Mouse (Mus musculus): ENCODE results near the gene Krt7.
A peak's percentile ranks its signal among the peaks of the same experiment; 100 is the strongest.

The Krt7 gene

DNA sequence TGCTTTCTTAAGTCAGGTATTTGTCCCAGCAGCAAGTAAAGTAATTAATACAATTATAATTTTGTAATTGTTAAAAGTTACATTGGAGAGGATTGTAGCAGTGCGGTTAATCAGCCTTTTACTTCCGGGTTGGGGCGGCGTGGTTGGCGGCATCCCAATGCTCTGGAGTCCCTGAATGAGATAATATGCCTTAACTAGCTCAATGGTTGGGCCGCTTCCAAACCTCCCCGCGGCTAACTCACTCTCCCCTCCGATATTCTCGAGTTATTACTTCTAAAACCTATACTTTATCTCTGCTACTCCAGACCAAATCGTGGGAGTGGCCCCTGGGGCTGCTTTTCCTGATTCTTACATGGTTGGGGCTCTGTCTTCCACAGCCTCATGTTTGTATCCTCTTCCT lies 35.7 kb downstream of the Krt7 start:
- no peak for DNase-seq (ENCODE audit: low spot score)

DNA sequence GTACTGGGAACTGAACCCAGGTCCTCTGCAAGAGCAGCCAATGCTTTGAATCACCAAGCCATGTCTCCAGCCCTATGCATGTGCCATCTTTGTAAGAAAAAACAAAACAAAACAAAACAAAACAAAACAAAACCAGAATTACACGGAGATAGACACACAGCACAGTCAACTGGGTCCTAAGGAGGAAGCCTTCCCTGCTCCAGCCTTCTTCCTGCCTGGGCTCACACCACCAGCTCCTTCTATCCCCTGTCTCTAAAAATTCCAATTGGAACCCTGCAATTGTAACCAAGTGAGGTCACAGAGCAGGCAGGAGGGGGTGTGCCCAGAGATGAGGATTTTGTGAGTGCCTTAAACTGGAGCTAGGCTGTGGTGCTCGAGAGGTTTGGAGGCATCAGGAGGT lies 36.6 kb downstream of the Krt7 start, which contains the start of gene Krt88:
Krt88 (plus strand) TSS at position 301 of the 400 bp plus-strand sequence.
- DNase-seq (ENCODE audit: low spot score) = no peak

DNA sequence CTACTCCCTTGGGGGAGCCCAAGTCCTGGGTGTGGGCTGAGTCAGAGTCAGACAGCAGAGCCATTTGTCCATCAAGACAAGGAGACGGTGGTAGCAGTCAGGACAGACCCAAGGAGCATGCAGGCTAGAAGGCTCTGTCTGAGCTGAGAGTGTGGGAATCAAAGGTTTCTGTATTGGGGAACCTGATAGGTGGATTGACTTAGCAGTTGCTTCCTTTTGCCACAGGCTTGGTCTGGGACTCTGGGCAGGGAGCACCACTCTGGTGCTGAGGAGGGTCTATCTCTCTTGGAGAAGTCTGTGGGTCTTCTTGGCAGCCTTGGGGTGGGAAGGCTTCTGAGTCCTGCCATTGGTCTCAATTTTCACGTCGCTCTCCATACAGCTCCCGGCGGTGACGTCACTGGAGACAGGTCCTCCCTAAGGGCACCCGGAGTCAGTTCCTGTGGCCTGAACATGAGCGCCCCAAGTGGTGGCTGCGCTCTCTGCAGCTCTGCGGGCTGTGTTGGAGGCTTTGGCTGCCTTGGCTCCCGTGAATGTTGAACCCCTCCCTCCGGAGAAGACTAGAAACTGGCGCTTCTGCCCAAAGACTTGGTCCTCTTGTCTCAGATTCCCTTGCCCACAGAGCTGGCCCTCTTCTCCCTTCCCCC lies 42.4 kb downstream of the Krt7 start:
- peak; percentile 6 for DNase-seq (ENCODE audit: low spot score)

DNA sequence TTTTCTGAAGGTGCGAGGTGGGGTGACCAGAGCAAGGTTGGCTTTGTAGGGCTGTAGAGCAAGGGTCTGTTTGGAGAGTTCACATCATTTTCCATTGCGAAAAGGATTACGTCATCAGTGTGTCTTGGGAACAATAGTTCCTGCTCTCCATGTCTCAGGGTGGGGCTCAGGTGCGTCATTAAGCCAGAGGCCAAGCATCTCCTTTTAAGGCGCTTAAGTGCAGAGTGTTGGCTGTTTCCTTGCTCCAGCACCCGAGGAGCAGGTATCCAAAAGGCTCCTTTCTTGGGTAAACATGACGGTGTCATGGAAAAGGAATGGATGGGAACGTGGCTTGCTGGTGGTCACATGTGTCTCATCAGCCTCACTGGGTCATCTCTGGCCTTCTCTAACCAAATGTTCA lies 43.9 kb downstream of the Krt7 start:
- DNase-seq (ENCODE audit: low spot score) = no peak

DNA sequence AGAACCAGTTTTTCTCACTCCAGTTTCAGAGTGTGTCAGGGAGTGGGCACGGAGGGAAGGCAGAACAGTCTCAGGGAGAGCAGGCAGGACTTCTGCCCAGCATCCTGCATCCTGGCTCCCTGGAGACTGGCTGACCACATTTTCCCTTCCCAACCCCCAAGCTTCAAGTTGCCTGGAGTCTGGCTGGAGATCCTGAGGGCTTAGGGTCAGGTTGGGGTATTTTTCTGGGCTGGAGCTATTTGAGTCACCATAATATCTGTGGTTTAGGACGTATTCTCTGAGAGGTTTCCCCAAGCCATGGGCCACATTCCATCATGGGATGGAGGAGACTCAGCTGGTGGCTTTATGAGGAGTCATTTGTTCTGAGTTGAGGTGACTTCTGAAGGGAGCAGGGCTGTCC lies 44.4 kb downstream of the Krt7 start:
- no peak for DNase-seq (ENCODE audit: low spot score)

DNA sequence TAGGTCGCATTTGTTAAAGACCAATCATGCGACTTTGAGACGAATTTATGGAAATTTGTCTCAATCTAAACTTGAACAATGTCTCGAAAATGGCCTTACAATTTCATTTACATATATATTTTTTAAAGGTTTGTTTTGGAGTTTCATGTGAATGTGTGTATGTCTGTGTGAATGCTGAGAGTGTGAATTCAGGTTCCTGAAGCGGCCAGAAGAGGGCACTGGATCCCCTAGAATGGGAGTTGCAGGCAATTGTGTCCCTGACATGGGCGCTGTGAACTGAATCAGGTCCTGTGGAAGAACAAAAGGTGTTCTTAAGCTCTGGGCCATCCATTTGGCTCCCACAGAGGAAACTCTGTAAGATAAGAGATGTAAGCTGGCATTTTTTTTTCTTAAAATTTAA lies 45.0 kb downstream of the Krt7 start:
- no peak for DNase-seq (ENCODE audit: low spot score)

DNA sequence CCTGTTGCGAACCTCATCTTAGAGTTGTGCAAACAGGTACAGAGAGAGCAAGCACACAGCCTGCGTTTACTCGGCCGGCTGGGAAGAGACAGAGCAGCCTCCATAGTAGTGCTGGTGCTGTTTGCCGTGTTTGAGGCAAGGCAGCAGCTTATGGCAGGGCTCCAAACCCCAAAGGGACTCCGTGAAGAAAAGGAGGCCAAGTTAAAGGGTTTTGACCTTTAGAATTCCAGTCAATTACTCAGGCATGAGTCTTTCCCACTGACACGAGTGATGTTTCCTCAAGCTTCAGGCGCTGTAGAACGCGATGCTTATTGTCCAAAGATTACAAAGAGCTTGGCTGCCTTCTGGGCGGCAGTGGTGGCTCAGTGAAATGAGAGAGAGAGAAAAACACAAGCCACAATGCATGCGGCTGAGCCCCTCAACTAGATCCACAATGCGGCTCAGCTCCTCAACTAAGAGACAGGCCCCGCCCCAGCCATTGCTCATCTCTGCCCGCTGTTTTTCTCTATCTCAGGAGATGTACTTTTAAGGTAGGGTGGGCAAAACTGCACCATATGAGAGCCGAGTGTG lies 47.6 kb downstream of the Krt7 start:
- no peak for DNase-seq (ENCODE audit: low spot score)

DNA sequence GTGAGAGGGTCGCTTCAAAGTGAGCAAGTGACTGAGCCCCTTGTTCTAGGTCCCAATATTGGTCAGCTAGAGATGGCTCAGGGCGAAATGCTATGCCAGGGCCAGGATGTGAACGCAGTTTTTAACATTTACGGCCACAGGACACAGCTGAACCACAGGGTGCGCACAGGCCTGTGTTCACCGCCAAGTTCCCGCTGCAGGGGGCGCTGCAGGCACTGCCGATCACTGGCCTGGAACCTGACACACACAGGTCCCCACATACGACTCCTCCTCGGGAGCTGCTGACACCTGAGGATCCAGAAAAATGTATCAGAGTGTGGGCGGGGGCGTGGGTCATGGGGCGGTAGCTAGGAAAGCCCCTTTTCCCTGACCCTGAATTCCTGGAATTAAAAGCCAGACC lies 48.4 kb downstream of the Krt7 start:
- no peak for DNase-seq (ENCODE audit: low spot score)

DNA sequence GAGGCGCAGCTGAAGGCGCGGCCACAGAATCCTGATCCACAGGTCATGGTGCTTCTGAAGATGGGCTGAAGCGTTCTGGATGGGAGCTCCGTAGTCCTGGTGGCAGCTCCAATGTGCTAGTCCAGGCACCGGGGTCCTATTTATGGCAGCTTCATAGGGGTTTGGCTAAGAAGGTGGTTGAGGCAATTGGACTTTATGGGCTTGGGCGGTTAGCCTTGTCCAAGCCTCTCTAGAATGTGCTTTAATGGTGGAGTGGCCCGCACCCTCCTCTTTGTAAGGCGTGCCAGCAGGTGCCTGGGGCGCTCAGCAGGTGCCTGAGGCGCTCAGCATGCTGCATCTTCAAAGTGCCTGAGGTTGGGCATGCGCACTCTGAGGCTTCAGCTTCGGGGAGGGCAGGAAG lies 52.8 kb downstream of the Krt7 start, which contains the start of gene Krt81:
Krt81 (minus strand) TSS at position 101 of the 400 bp plus-strand sequence.
- DNase-seq (ENCODE audit: low spot score) = no peak

DNA sequence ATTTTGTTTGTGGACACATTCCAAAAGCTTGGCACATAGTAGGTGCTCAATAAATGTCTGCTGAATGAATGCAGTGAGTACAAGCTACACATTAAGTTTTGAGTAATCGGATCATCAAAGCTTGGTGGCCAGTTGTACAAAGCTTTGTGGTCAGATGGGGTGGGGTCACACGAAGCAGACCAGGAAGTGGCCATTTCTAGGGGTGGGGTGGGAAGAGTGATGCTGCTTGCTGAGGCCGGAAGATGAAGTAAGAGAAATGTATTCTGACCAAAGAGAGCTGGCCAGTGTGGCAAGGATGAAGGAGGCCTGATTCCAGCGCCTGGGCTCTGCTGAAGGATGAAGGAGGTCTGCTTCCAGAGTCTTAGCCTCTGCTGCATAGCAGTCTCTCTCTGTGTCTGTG lies 58.2 kb downstream of the Krt7 start:
- no peak for DNase-seq (ENCODE audit: low spot score)

DNA sequence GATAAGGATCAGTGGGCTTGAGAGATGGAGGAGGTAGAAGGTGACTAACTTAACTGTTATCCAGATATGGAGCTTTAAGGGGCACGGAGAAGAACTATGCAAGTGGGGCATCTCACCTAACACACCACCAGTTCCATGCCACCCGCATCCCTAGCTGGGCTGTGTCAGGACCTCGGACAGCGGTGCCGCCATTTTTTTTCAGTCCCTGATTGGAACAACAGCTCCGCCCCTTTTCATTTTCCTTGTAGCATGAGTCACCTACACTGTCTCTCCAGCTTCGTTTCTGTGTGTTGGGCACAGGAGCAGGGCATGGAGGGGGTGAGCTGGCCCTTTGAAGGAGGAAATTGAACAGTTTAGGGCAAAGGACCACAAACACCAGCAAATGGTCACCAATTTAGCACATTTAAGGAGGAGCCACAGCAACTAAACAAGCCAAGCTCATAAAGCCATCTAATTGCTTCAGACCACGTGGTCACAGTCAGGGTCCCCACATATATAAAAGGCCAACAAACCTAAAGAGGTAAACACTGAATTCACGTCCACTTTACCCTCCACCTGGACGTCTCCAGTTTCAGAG lies 62.2 kb downstream of the Krt7 start, which contains the start of gene Krt86:
Krt86 (plus strand) TSS at position 527 of the 577 bp plus-strand sequence.
- DNase-seq (ENCODE audit: low spot score) = no peak

DNA sequence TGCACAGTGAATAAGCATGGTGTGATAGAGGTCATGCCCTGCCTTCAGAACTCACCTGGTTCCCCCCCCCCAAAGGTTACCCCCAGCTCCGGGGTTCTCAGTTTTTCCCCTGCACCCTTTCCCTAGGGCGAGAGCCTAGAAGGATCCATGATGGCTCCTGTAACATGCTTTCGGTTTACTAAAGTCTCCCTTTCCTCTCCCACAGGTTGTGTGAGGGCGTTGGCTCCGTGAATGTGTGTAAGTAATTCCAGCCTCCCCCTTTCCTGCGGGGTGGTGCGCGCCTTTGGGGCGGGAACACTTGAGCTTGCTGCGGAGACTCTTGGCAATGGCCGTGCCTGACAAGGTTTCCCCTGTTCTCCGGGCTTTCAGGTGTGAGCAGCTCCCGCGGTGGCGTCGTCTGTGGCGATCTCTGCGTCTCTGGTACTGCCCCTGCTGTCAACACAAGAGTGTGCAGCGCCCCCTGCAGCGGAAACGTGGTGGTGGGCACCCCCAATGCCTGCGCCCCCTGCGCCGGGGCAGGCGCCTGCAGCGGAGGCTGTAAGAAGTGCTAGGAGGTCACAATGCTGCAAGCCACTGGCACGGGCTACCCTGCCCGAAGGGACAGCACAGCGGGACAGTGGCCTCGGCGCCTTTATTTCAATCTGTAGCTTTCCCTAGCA lies 68.3 kb downstream of the Krt7 start:
- DNase-seq (ENCODE audit: low spot score) = no peak

DNA sequence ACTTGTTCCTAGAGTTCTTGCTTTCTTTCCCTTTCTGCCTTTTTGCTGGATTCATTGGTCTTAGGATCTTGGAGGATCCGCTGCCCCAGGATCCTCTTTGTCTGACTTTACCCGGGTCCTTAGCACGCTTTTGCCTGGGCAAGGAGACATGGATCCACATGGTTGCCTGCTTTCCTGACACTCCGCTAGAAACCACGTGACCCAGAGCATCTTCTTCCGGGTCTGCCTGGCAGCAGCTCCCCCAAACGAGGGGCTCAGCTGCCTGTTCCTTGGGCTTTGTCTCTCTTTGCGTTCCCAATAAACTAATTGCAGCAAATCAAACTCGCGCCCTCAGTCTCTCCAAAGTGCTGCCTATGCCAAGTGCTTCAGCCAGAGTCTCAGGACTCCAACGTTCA lies 68.8 kb downstream of the Krt7 start:
- no peak for DNase-seq (ENCODE audit: low spot score)
